Mouse (Mus musculus) right cerebral cortex, postnatal 4 days (tissue): Measurements from ENCODE around the gene Olfr1511.
"Not testable (repeated sequence)": the region's sequence is repeated elsewhere in the genome, so short reads cannot be mapped to it uniquely, and the experiment has no call there.

Experiments used
- DNase-seq: peaks from one replicate; pipeline ENCODE4 v3.0.0-alpha.2; 2022

Gene Olfr1511

GRCm38 (mm10) chr14:52397279-52397678 lies at the start of gene Olfr1511:
Gene Olfr1511, minus strand, starts transcription at chr14:52397379.
- DNase-seq = no peak

GRCm38 (mm10) chr14:52442690-52443089 lies 45.5 kb upstream of the Olfr1511 start, which contains the start of gene Olfr1509:
Gene Olfr1509, plus strand, starts transcription at chr14:52442990.
- DNase-seq = no peak

GRCm38 (mm10) chr14:52427686-52428085 lies 30.5 kb upstream of the Olfr1511 start:
- DNase-seq = no peak

GRCm38 (mm10) chr14:52414273-52414672 lies 17.1 kb upstream of the Olfr1511 start, which contains the start of gene Olfr1510:
Gene Olfr1510, minus strand, starts transcription at chr14:52414373.
- DNase-seq = no peak

- not testable (repeated sequence) for DNase-seq
Measured at GRCm38 (mm10) chr14:52410142-52410919, 13.2 kb upstream of the Olfr1511 start.

- DNase-seq = not testable (repeated sequence)
Measured at GRCm38 (mm10) chr14:52390084-52390848, 6.9 kb downstream of the Olfr1511 start.

GRCm38 (mm10) chr14:52379068-52379467 lies 18.1 kb downstream of the Olfr1511 start, which contains the start of gene Olfr1512:
Gene Olfr1512, minus strand, starts transcription at chr14:52379168.
- DNase-seq = no peak

GRCm38 (mm10) chr14:52368741-52369140 lies 28.4 kb downstream of the Olfr1511 start:
- DNase-seq = no peak

- DNase-seq = no peak
Measured at GRCm38 (mm10) chr14:52356308-52356707, 40.9 kb downstream of the Olfr1511 start, which contains the start of gene Olfr1513. Gene Olfr1513, minus strand, starts transcription at chr14:52356408.
